Mouse (Mus musculus) MEL (cell line): ENCODE results near the gene Gm266. TPM values are rescaled to one million over a fixed set of nuclear protein-coding genes. Genes with fewer than 3 reads are reported as not detected.

Source experiments
- DNase-seq: peaks from one replicate; pipeline ENCODE4 v3.0.0; 2011; ENCODE audit warnings: low read depth, low spot score
- H3K27ac ChIP-seq: 2 replicates; pipeline ENCODE4 v1.5.1; 2012; ENCODE audit warnings: low read depth, mild to moderate bottlenecking, control low read depth, low read length, moderate library complexity; ENCODE audit not compliant: control insufficient read depth
- H3K27me3 ChIP-seq, 2 experiments: fragments of 150-350 bp in 1 of 2; sonication (generic) in 1 of 2; 2 replicates each; pipeline ENCODE4 v1.6.1; 2012; ENCODE audit warnings: low read length in 2 of 2, mild to moderate bottlenecking in 2 of 2, improper control_type of control experiment in 1 of 2, moderate library complexity in 1 of 2; ENCODE audit not compliant: insufficient read depth in 2 of 2, control insufficient read depth in 1 of 2
- H3K36me3 ChIP-seq, 2 experiments: 2 replicates each; pipeline ENCODE4 v1.6.1; 2012 to 2014; ENCODE audit warnings: low read length in 2 of 2, improper control_type of control experiment in 1 of 2, inconsistent platforms in 1 of 2, mild to moderate bottlenecking in 1 of 2; ENCODE audit not compliant: insufficient read depth in 2 of 2, control insufficient read depth in 1 of 2
- H3K4me1 ChIP-seq, 2 experiments: fragments of 150-350 bp in 1 of 2; sonication (generic) in 1 of 2; 2 replicates each; pipeline ENCODE4 v1.6.1; 2012; ENCODE audit warnings: low read length in 2 of 2, improper control_type of control experiment in 1 of 2, mild to moderate bottlenecking in 1 of 2; ENCODE audit not compliant: insufficient read depth in 2 of 2, control insufficient read depth in 1 of 2
- H3K4me3 ChIP-seq, 2 experiments: fragments of 150-350 bp in 1 of 2; sonication (generic) in 1 of 2; 2 replicates each; pipeline ENCODE4 v1.5.1; 2012; ENCODE audit warnings: low read depth in 2 of 2, low read length in 2 of 2, mild to moderate bottlenecking in 2 of 2, moderate library complexity in 2 of 2, control low read depth in 1 of 2, improper control_type of control experiment in 1 of 2; ENCODE audit not compliant: control insufficient read depth in 1 of 2, insufficient read depth in 1 of 2
- H3K79me2 ChIP-seq: 2 replicates; pipeline ENCODE4 v1.6.1; 2012; ENCODE audit warnings: mild to moderate bottlenecking, low read length, moderate library complexity; ENCODE audit not compliant: control insufficient read depth, poor library complexity, insufficient read depth
- H3K9ac ChIP-seq: 2 replicates; pipeline ENCODE4 v1.6.1; 2012; ENCODE audit warnings: low read depth, mild to moderate bottlenecking, control low read depth, low read length, moderate library complexity; ENCODE audit not compliant: control insufficient read depth, poor library complexity, severe bottlenecking
- H3K9me3 ChIP-seq: fragments of 150-350 bp; sonication (generic); replicated peaks from 2 replicates; pipeline ENCODE4 v1.6.1; 2012; ENCODE audit warnings: mild to moderate bottlenecking, low read length, improper control_type of control experiment, moderate library complexity; ENCODE audit not compliant: insufficient read depth
- BHLHE40 ChIP-seq: IDR thresholded peaks from 2 replicates; pipeline ENCODE4 v1.6.1; 2012; ENCODE audit warnings: low read depth, mild to moderate bottlenecking, inconsistent platforms, low read length, improper control_type of control experiment, borderline replicate concordance
- CHD1 ChIP-seq: IDR thresholded peaks from 2 replicates; pipeline ENCODE4 v1.6.1; 2012; ENCODE audit warnings: low read depth, mild to moderate bottlenecking, inconsistent platforms, low read length, improper control_type of control experiment
- EP300 ChIP-seq, 2 experiments: IDR thresholded peaks; 2 replicates each; pipeline ENCODE4 v1.6.1; 2011; ENCODE audit warnings: improper control_type of control experiment in 2 of 2, low read length in 2 of 2, low read depth in 1 of 2, mild to moderate bottlenecking in 1 of 2
- GABPA ChIP-seq: IDR thresholded peaks from 2 replicates; pipeline ENCODE4 v1.6.1; 2012; ENCODE audit warnings: low read depth, mild to moderate bottlenecking, inconsistent platforms, low read length, improper control_type of control experiment, moderate library complexity
- GATA1 ChIP-seq: IDR thresholded peaks from 2 replicates; pipeline ENCODE4 v1.6.1; 2011; ENCODE audit warnings: low read depth, low read length, improper control_type of control experiment
- JUND ChIP-seq: IDR thresholded peaks from 2 replicates; pipeline ENCODE4 v1.6.1; 2011; ENCODE audit warnings: low read depth, mild to moderate bottlenecking, improper control_type of control experiment, low read length
- MEF2A ChIP-seq: IDR thresholded peaks from 2 replicates; pipeline ENCODE4 v1.6.1; 2014; ENCODE audit warnings: low read depth, mild to moderate bottlenecking, inconsistent platforms, low read length, improper control_type of control experiment; ENCODE audit not compliant: poor library complexity, insufficient replicate concordance, severe bottlenecking; ENCODE audit errors: extremely low read depth
- MYC ChIP-seq: IDR thresholded peaks from 2 replicates; pipeline ENCODE4 v1.6.1; 2011; ENCODE audit warnings: low read depth, mild to moderate bottlenecking, low read length, improper control_type of control experiment, moderate library complexity
- NELFE ChIP-seq: IDR thresholded peaks from 2 replicates; pipeline ENCODE4 v1.6.1; 2011; ENCODE audit warnings: low read depth, low read length, improper control_type of control experiment
- POLR2A ChIP-seq, 2 experiments: IDR thresholded peaks; 2 replicates each; pipeline ENCODE4 v1.6.1; 2011 to 2012; ENCODE audit warnings: low read length in 2 of 2, mild to moderate bottlenecking in 2 of 2, control low read depth in 1 of 2, improper control_type of control experiment in 1 of 2, low read depth in 1 of 2, moderate library complexity in 1 of 2; ENCODE audit not compliant: control insufficient read depth in 1 of 2, insufficient read depth in 1 of 2, poor library complexity in 1 of 2
- RAD21 ChIP-seq: IDR thresholded peaks from 2 replicates; pipeline ENCODE4 v1.6.1; 2011; ENCODE audit warnings: mild to moderate bottlenecking, low read depth, low read length, improper control_type of control experiment
- RCOR1 ChIP-seq: IDR thresholded peaks from 2 replicates; pipeline ENCODE4 v1.6.1; 2012; ENCODE audit warnings: low read depth, mild to moderate bottlenecking, inconsistent platforms, low read length, improper control_type of control experiment
- SIN3A ChIP-seq: IDR thresholded peaks from 2 replicates; pipeline ENCODE4 v1.6.1; 2012; ENCODE audit warnings: low read length, improper control_type of control experiment, inconsistent platforms
- TBP ChIP-seq: IDR thresholded peaks from 2 replicates; pipeline ENCODE4 v1.8.0; 2011; ENCODE audit warnings: low read depth, low read length, improper control_type of control experiment
- ZMIZ1 ChIP-seq: IDR thresholded peaks from 2 replicates; pipeline ENCODE4 v1.6.1; 2012; ENCODE audit warnings: low read depth, mild to moderate bottlenecking, inconsistent platforms, low read length, improper control_type of control experiment, moderate library complexity
- polyA plus RNA-seq, 2 experiments: library from polyadenylated mRNA; stranded (reverse) in 1 of 2; unstranded in 1 of 2; fragments of >175 nt in 1 of 2; fragments of >200 nt in 1 of 2; gene quantifications; 2 replicates each; pipeline versions ENCODE4 v1.2.1 to v1.2.4; 2012; ENCODE audit warnings: low replicate concordance in 2 of 2, low read depth in 1 of 2; ENCODE audit not compliant: insufficient read length in 2 of 2, insufficient read depth in 1 of 2, missing spikeins in 1 of 2
- total RNA-seq: library from RNA; depleted of rRNA; stranded (reverse); fragments of 300-350 nt; gene quantifications from 2 replicates; pipeline ENCODE4 v1.2.3, GENCODE M21; 2012

The Gm266 gene
- total and polyA plus RNA-seq, 3 experiments, result not detected

DNA sequence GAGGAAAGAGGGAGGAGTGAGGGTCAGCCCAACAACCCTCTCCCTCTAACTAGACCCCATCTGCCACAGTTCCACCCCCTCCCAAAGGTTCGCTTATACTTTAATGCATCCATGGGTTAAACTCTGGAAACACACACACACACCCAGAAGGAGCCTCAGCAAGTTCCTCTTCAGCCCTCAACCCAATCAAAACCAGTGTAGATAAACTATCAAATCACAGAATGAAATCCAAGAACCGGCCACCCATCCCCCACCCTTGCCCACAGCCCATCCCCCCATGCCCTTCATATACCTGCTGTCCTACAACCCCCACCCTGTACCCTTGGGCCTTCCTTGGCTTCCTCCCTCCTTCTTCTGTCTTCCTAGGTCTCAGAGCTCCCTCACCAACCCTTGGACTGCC, 35.4 kb upstream of the Gm266 start (continued):
- no peak for TF ChIP-seq JUND

GRCm38 (mm10) chr12:111519821-111520220, 34.2 kb upstream of the Gm266 start:
- Histone ChIP-seq H3K27ac (no peak overlapping the region), H3K36me3 (peaks cover 0 to 29% of the 10 kb centered on the region in 2 experiments; a peak in 2 of 4 replicates), H3K27me3 (no peaks in the 10 kb centered on the region), H3K9ac (no peak overlapping the region), H3K4me1 (peaks cover 7 to 47% of the 10 kb centered on the region in 2 experiments), H3K9me3 (no peaks in the 10 kb centered on the region), H3K79me2 (no peaks in the 10 kb centered on the region), H3K4me3 (no peak overlapping the region)
- no peak for DNase-seq
- TF ChIP-seq GABPA (no peak), EP300 (IDR thresholded peaks at IDR 0.05; ENCODE audit: low read depth in 1 of 2, low read length in 2 of 2) (no peak)

DNA sequence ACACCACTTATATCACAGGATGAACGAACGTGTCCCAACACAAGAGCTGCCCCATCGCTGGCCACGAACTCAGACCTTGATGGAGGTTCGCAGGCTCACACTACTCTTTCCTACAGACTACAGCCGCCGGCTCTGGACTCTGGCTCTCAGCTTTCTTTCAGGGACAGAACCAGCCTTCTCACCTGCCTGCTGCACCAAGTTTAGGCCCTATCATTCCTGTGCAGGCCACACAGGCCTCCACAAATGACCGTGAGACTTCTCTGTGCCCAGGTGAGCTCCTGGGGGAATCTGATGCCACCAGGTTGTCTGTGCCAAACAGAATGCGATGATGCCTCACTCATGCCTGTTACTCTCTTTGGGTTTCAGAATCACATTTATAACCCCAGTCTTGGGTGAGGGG, 32.8 kb upstream of the Gm266 start:
- TF ChIP-seq BHLHE40, result no peak
- TF ChIP-seq NELFE, result no peak
- TF ChIP-seq MEF2A, result no peak
- TF ChIP-seq POLR2A (IDR thresholded peaks at IDR 0.05; ENCODE audit: control insufficient read depth in 1 of 2, insufficient read depth in 1 of 2, low read depth in 1 of 2, low read length in 2 of 2, poor library complexity in 1 of 2), result no peak
- no peak for TF ChIP-seq TBP
- TF ChIP-seq RAD21, result no peak
- TF ChIP-seq ZMIZ1, result no peak
- TF ChIP-seq MYC, result no peak
- TF ChIP-seq CHD1, result no peak
- no peak for TF ChIP-seq SIN3A
- TF ChIP-seq RCOR1, result no peak
- no peak for TF ChIP-seq GATA1
- no peak for TF ChIP-seq JUND
- no peaks in the 10 kb centered on the region for H3K79me2 ChIP-seq
- H3K9ac ChIP-seq, result no peak overlapping the region
- H3K4me3 ChIP-seq, result no peak overlapping the region
- peaks cover 7 to 47% of the 10 kb centered on the region in 2 experiments for H3K4me1 ChIP-seq
- no peaks in the 10 kb centered on the region for H3K27me3 ChIP-seq
- H3K36me3 ChIP-seq, result peaks cover 0 to 29% of the 10 kb centered on the region in 2 experiments; a peak in 2 of 4 replicates
- no peaks in the 10 kb centered on the region for H3K9me3 ChIP-seq
- peak overlapping the region; percentile 42; the same call in 1 of the 2 replicates for H3K27ac ChIP-seq
- DNase-seq, result no peak
